Mouse (Mus musculus) left cerebral cortex, postnatal 25 days (tissue): Measurements from ENCODE around the gene Pgm1. TPM values are rescaled to one million over a fixed set of nuclear protein-coding genes. Genes with fewer than 3 reads are reported as not detected.

Experiments
- DNase-seq, 2 experiments: peaks; one replicate each; pipeline ENCODE4 v3.0.0; 2022; ENCODE audit warnings: low spot score in 2 of 2, mixed read lengths in 1 of 2
- intact Hi-C: fragments of 180-260 bp; cut with DNase I; formaldehyde crosslinking; loops from one replicate; pipeline ENCODE4 v1.15.1; 2025
- total RNA-seq, 2 experiments: library from RNA; stranded (reverse); gene quantifications; 2 replicates each; pipeline ENCODE4 v1.2.3; 2021

The Pgm1 gene
- total RNA-seq = 10 to 100 TPM; 50.4 to 52.2 TPM

- peak; percentile 70 to 71 for DNase-seq
- intact Hi-C loops = no loop called here
Measured at GRCm38 (mm10) chr4:99929149-99929612, at the start of gene Pgm1. Gene Pgm1, plus strand, starts transcription at chr4:99929414.

GRCm38 (mm10) chr4:99881882-99882281 is 47.3 kb upstream of the Pgm1 start:
- DNase-seq = peak; percentile 17 to 46
- intact Hi-C loops = no loop called here

- no peak for DNase-seq
- intact Hi-C loops = no loop called here
Measured at GRCm38 (mm10) chr4:99882405-99882804, 46.8 kb upstream of the Pgm1 start.

GRCm38 (mm10) chr4:99913894-99914451 is 15.2 kb upstream of the Pgm1 start:
- no peak for DNase-seq
- intact Hi-C loops = no loop called here

- DNase-seq = no peak
- intact Hi-C loops = no loop called here
Measured at GRCm38 (mm10) chr4:99926380-99926779, 2.8 kb upstream of the Pgm1 start.

GRCm38 (mm10) chr4:99928521-99928920 is 693 bp upstream of the Pgm1 start:
- intact Hi-C loops = no loop called here
- DNase-seq = no peak

- intact Hi-C loops = no loop called here
- peak; percentile 74 to 77 for DNase-seq
Measured at GRCm38 (mm10) chr4:99929613-99930517, 651 bp downstream of the Pgm1 start, which contains the start of gene Itgb3bp. Gene Itgb3bp, minus strand, starts transcription at chr4:99929813.

- no peak for DNase-seq
- intact Hi-C loops = no loop called here
Measured at GRCm38 (mm10) chr4:99930518-99931239, 1.5 kb downstream of the Pgm1 start.

- intact Hi-C loops = no loop called here
Measured at GRCm38 (mm10) chr4:99931240-99931580, 2.0 kb downstream of the Pgm1 start.

GRCm38 (mm10) chr4:99931807-99932206 is 2.6 kb downstream of the Pgm1 start:
- intact Hi-C loops = no loop called here
- DNase-seq = no peak

More at GRCm38 (mm10) chr4:99931240-99931580, 2.0 kb downstream of the Pgm1 start:
- no peak for DNase-seq

GRCm38 (mm10) chr4:99934859-99935258 is 5.6 kb downstream of the Pgm1 start:
- intact Hi-C loops = no loop called here
- DNase-seq = no peak

- intact Hi-C loops = no loop called here
Measured at GRCm38 (mm10) chr4:99936278-99936677, 7.1 kb downstream of the Pgm1 start.

GRCm38 (mm10) chr4:99939711-99940505 is 10.7 kb downstream of the Pgm1 start:
- intact Hi-C loops = no loop called here
- no peak for DNase-seq

More at GRCm38 (mm10) chr4:99936278-99936677, 7.1 kb downstream of the Pgm1 start:
- DNase-seq = no peak

GRCm38 (mm10) chr4:99941655-99942414 is 12.6 kb downstream of the Pgm1 start:
- intact Hi-C loops = no loop called here

GRCm38 (mm10) chr4:99944606-99945005 is 15.4 kb downstream of the Pgm1 start:
- no peak for DNase-seq
- intact Hi-C loops = loop anchor here (5.0 kb wide), 1 partner anchor 463 kb away; no protein-coding TSS in a partner anchor

More at GRCm38 (mm10) chr4:99941655-99942414, 12.6 kb downstream of the Pgm1 start:
- no peak for DNase-seq

GRCm38 (mm10) chr4:99945011-99945410 is 15.8 kb downstream of the Pgm1 start:
- no peak for DNase-seq
- intact Hi-C loops = loop anchor here (5.0 kb wide), 1 partner anchor 462 kb away; no protein-coding TSS in a partner anchor

GRCm38 (mm10) chr4:99946516-99946915 is 17.3 kb downstream of the Pgm1 start:
- intact Hi-C loops = loop anchor here (2.0 to 5.0 kb wide), 2 partner anchors 461 to 592 kb away; no protein-coding TSS in a partner anchor
- no peak for DNase-seq

GRCm38 (mm10) chr4:99947192-99947591 is 18.0 kb downstream of the Pgm1 start:
- intact Hi-C loops = loop anchor here (2.0 to 5.0 kb wide), 2 partner anchors 460 to 592 kb away; no protein-coding TSS in a partner anchor
- peak in 1 of 2 experiments; percentile 37 for DNase-seq
